Mouse (Mus musculus) erythroblast, adult 5-6 weeks (primary cell): ENCODE measurements around the gene Acads. TPM values are rescaled to one million over a fixed set of nuclear protein-coding genes. Genes with fewer than 3 reads are reported as not detected.
"Not testable (repeated sequence)": the region's sequence is repeated elsewhere in the genome, so short reads cannot be mapped to it uniquely, and the experiment has no call there.

Experiments
- ATAC-seq: replicated peaks from 2 replicates; pipeline ENCODE4 v1.8.0; 2016; ENCODE audit warnings: moderate number of reproducible peaks, mild to moderate bottlenecking, moderate TSS enrichment, inconsistent platforms; ENCODE audit not compliant: poor library complexity, low FRiP score, severe bottlenecking
- total RNA-seq, 2 experiments: library from RNA; stranded (forward) in 1 of 2; stranded (reverse) in 1 of 2; fragments of 150-400 nt in 1 of 2; fragments of 200-764, 138-1000 nt in 1 of 2; gene quantifications; 2 replicates each; pipeline versions ENCODE4 v1.2.3 to v1.2.4; 2015 to 2017; ENCODE audit warnings: low replicate concordance in 2 of 2

Gene Acads
- total RNA-seq, 2 experiments from 2014 or later, result 2.3 to 8.8 TPM

- ATAC-seq, result no peak
Observed at GRCm38 (mm10) chr5:115083492-115083891, 35.7 kb downstream of the Acads start.

GRCm38 (mm10) chr5:115081636-115082035 is 37.5 kb downstream of the Acads start:
- no peak for ATAC-seq

GRCm38 (mm10) chr5:115076144-115076901 is 42.8 kb downstream of the Acads start:
- peak; percentile 65 for ATAC-seq

- ATAC-seq, result no peak
Observed at GRCm38 (mm10) chr5:115074749-115075148, 44.4 kb downstream of the Acads start.

GRCm38 (mm10) chr5:115073306-115073705 is 45.8 kb downstream of the Acads start:
- not testable (repeated sequence) for ATAC-seq

- peak; percentile 66 for ATAC-seq
Observed at GRCm38 (mm10) chr5:115072143-115072542, 47.0 kb downstream of the Acads start.

- ATAC-seq, result peak; percentile 33; the same call in 1 of the 2 replicates
Observed at GRCm38 (mm10) chr5:115071096-115071901, 47.8 kb downstream of the Acads start.

GRCm38 (mm10) chr5:115070457-115070856 is 48.7 kb downstream of the Acads start:
- no peak for ATAC-seq

GRCm38 (mm10) chr5:115069611-115070010 is 49.5 kb downstream of the Acads start:
- ATAC-seq, result no peak

- peak; percentile 59 for ATAC-seq
Observed at GRCm38 (mm10) chr5:115068671-115069421, 50.3 kb downstream of the Acads start.

- no peak for ATAC-seq
Observed at GRCm38 (mm10) chr5:115066245-115066644, 52.9 kb downstream of the Acads start.

- no peak for ATAC-seq
Observed at GRCm38 (mm10) chr5:115063391-115063790, 55.8 kb downstream of the Acads start.

- no peak for ATAC-seq
Observed at GRCm38 (mm10) chr5:115062566-115062965, 56.6 kb downstream of the Acads start.

GRCm38 (mm10) chr5:115060977-115061376 is 58.2 kb downstream of the Acads start:
- ATAC-seq, result no peak

Other genes starting within 250 kb of the Acads start
- 95.3 and 131 TPM in 2 replicates for gene Oasl2, start 222.4 kb downstream of the Acads start, total RNA-seq (2015; ENCODE audit: low replicate concordance)
- 94.0 and 102 TPM in 2 replicates for gene Oasl2, start 222.4 kb downstream of the Acads start, total RNA-seq (2017; ENCODE audit: low replicate concordance)
- 3.6 and 4.8 TPM in 2 replicates for gene Oasl1, start 196.1 kb downstream of the Acads start, total RNA-seq (2015; ENCODE audit: low replicate concordance)
- gene Oasl1, start 196.1 kb downstream of the Acads start, total RNA-seq (2017; ENCODE audit: low replicate concordance), result 3.7 and 8.6 TPM in 2 replicates
- gene 2210016L21Rik, start 177.2 kb downstream of the Acads start, total RNA-seq (2015; ENCODE audit: low replicate concordance), result 0.77 and 6.5 TPM in 2 replicates
- 2.9 and 9.2 TPM in 2 replicates for gene 2210016L21Rik, start 177.2 kb downstream of the Acads start, total RNA-seq (2017; ENCODE audit: low replicate concordance)
- gene Hnf1a, start 148.3 kb downstream of the Acads start, total RNA-seq (2015; ENCODE audit: low replicate concordance), result not detected in 2 replicates
- not detected in 2 replicates for gene Hnf1a, start 148.3 kb downstream of the Acads start, total RNA-seq (2017; ENCODE audit: low replicate concordance)
- 33.6 and 39.0 TPM in 2 replicates for gene Sppl3, start 108.2 kb downstream of the Acads start, total RNA-seq (2015; ENCODE audit: low replicate concordance)
- 57.8 and 59.4 TPM in 2 replicates for gene Sppl3, start 108.2 kb downstream of the Acads start, total RNA-seq (2017; ENCODE audit: low replicate concordance)
- not detected in 2 replicates for gene Gm10401, start 21.1 kb downstream of the Acads start, total RNA-seq (2015; ENCODE audit: low replicate concordance)
- gene Gm10401, start 21.1 kb downstream of the Acads start, total RNA-seq (2017; ENCODE audit: low replicate concordance), result 1.1 TPM in 1 of 2 replicates, not detected in the other
- gene Unc119b, start 15.6 kb upstream of the Acads start, total RNA-seq (2015; ENCODE audit: low replicate concordance), result 0.63 and 2.3 TPM in 2 replicates
- 0.60 and 3.5 TPM in 2 replicates for gene Unc119b, start 15.6 kb upstream of the Acads start, total RNA-seq (2017; ENCODE audit: low replicate concordance)
- gene Mlec, start 38.8 kb upstream of the Acads start, total RNA-seq (2015; ENCODE audit: low replicate concordance), result 43.5 and 51.9 TPM in 2 replicates
- 34.8 and 42.3 TPM in 2 replicates for gene Mlec, start 38.8 kb upstream of the Acads start, total RNA-seq (2017; ENCODE audit: low replicate concordance)
- 0.19 TPM in 1 of 2 replicates, not detected in the other for gene Cabp1, start 75.0 kb upstream of the Acads start, total RNA-seq (2015; ENCODE audit: low replicate concordance)
- not detected in 2 replicates for gene Cabp1, start 75.0 kb upstream of the Acads start, total RNA-seq (2017; ENCODE audit: low replicate concordance)
- gene Pop5, start 116.5 kb upstream of the Acads start, total RNA-seq (2015; ENCODE audit: low replicate concordance), result 20.1 and 41.5 TPM in 2 replicates
- gene Pop5, start 116.5 kb upstream of the Acads start, total RNA-seq (2017; ENCODE audit: low replicate concordance), result 5.9 and 26.6 TPM in 2 replicates
- 505 and 538 TPM in 2 replicates for gene Rnf10, start 153.6 kb upstream of the Acads start, total RNA-seq (2015; ENCODE audit: low replicate concordance)
- gene Rnf10, start 153.6 kb upstream of the Acads start, total RNA-seq (2017; ENCODE audit: low replicate concordance), result 1,329 and 1,906 TPM in 2 replicates
- gene Coq5, start 160.3 kb upstream of the Acads start, total RNA-seq (2015; ENCODE audit: low replicate concordance), result 1.7 and 2.5 TPM in 2 replicates
- gene Coq5, start 160.3 kb upstream of the Acads start, total RNA-seq (2017; ENCODE audit: low replicate concordance), result 8.3 and 12.3 TPM in 2 replicates
- gene Dynll1, start 181.7 kb upstream of the Acads start, total RNA-seq (2015; ENCODE audit: low replicate concordance), result 181 and 187 TPM in 2 replicates
- 61.4 and 103 TPM in 2 replicates for gene Dynll1, start 181.7 kb upstream of the Acads start, total RNA-seq (2017; ENCODE audit: low replicate concordance)
- gene Srsf9, start 207.8 kb upstream of the Acads start, total RNA-seq (2015; ENCODE audit: low replicate concordance), result 25.5 and 41.1 TPM in 2 replicates
- gene Srsf9, start 207.8 kb upstream of the Acads start, total RNA-seq (2017; ENCODE audit: low replicate concordance), result 29.1 and 32.1 TPM in 2 replicates
- 15.0 and 18.4 TPM in 2 replicates for gene Gatc, start 221.8 kb upstream of the Acads start, total RNA-seq (2015; ENCODE audit: low replicate concordance)
- 1.8 and 4.1 TPM in 2 replicates for gene Gatc, start 221.8 kb upstream of the Acads start, total RNA-seq (2017; ENCODE audit: low replicate concordance)
- gene Triap1, start 221.9 kb upstream of the Acads start, total RNA-seq (2015; ENCODE audit: low replicate concordance), result 9.6 and 9.8 TPM in 2 replicates
- 2.8 and 7.7 TPM in 2 replicates for gene Triap1, start 221.9 kb upstream of the Acads start, total RNA-seq (2017; ENCODE audit: low replicate concordance)
- gene Cox6a1, start 229.6 kb upstream of the Acads start, total RNA-seq (2015; ENCODE audit: low replicate concordance), result 164 and 167 TPM in 2 replicates
- 24.7 and 54.8 TPM in 2 replicates for gene Cox6a1, start 229.6 kb upstream of the Acads start, total RNA-seq (2017; ENCODE audit: low replicate concordance)